Mouse (Mus musculus): ENCODE data around the gene Gnl3l. TPM values are rescaled to one million over a fixed set of nuclear protein-coding genes. Genes with fewer than 3 reads are reported as not detected.

Gene Gnl3l
- total and polyA plus RNA-seq, 3 experiments, result 44.3 to 61.9 (median 49.6) TPM

- Histone ChIP-seq H3K27ac (ENCODE audit: control insufficient read depth, low read depth, low read length) (no peak overlapping the region), H3K9me3 (replicated peaks; ENCODE audit: insufficient read depth, low read length) (no peaks in the 10 kb centered on the region), H3K9ac (ENCODE audit: control insufficient read depth, low read depth, low read length, poor library complexity, severe bottlenecking) (no peak overlapping the region), H3K4me1 (ENCODE audit: control insufficient read depth in 1 of 2, insufficient read depth in 2 of 2, low read length in 2 of 2) (peaks cover 0 to 8% of the 10 kb centered on the region in 2 experiments; a peak in 3 of 4 replicates), H3K4me3 (ENCODE audit: control insufficient read depth in 1 of 2, insufficient read depth in 1 of 2, low read depth in 2 of 2, low read length in 2 of 2) (no peak overlapping the region), H3K79me2 (ENCODE audit: control insufficient read depth, insufficient read depth, low read length, poor library complexity) (no peaks in the 10 kb centered on the region), H3K36me3 (ENCODE audit: control insufficient read depth in 1 of 2, insufficient read depth in 2 of 2, low read length in 2 of 2) (peaks cover 0 to 5% of the 10 kb centered on the region in 2 experiments; a peak in 2 of 4 replicates), H3K27me3 (ENCODE audit: control insufficient read depth in 1 of 2, insufficient read depth in 2 of 2, low read length in 2 of 2) (no peaks in the 10 kb centered on the region)
- TF ChIP-seq ELF1 (IDR thresholded peaks at IDR 0.05; ENCODE audit: low read depth, low read length) (peak; percentile 35; the same call in 1 of the 2 replicates), RCOR1 (IDR thresholded peaks at IDR 0.05; ENCODE audit: low read depth, low read length) (peak; percentile 28; the same call in 1 of the 2 replicates), MAFK (IDR thresholded peaks at IDR 0.05; ENCODE audit: borderline replicate concordance, low read depth, low read length) (no peak), TBP (IDR thresholded peaks at IDR 0.05; ENCODE audit: low read depth, low read length) (no peak), EP300 (IDR thresholded peaks at IDR 0.05; ENCODE audit: low read depth in 1 of 2, low read length in 2 of 2) (peak in 1 of 2 experiments; percentile 44; a peak in 1 of 4 replicates), MEF2A (IDR thresholded peaks at IDR 0.05; ENCODE audit: extremely low read depth, insufficient replicate concordance, low read depth, low read length, poor library complexity, severe bottlenecking) (no peak)
- DNase-seq (ENCODE audit: low read depth, low spot score), result peak; percentile 54
Measured at GRCm38 (mm10) chrX:151061615-151062299, 44.6 kb upstream of the Gnl3l start.

GRCm38 (mm10) chrX:151059346-151059745 lies 42.2 kb upstream of the Gnl3l start:
- no peak overlapping the region for H3K9ac ChIP-seq (ENCODE audit: control insufficient read depth, low read depth, low read length, poor library complexity, severe bottlenecking)
- H3K9me3 ChIP-seq (replicated peaks; ENCODE audit: insufficient read depth, low read length), result no peaks in the 10 kb centered on the region
- no peak overlapping the region for H3K4me3 ChIP-seq (ENCODE audit: control insufficient read depth in 1 of 2, insufficient read depth in 1 of 2, low read depth in 2 of 2, low read length in 2 of 2)
- H3K4me1 ChIP-seq (ENCODE audit: control insufficient read depth in 1 of 2, insufficient read depth in 2 of 2, low read length in 2 of 2), result no peaks in the 10 kb centered on the region; a peak in 1 of 4 replicates
- no peak overlapping the region for H3K27ac ChIP-seq (ENCODE audit: control insufficient read depth, low read depth, low read length)
- TF ChIP-seq MAX (IDR thresholded peaks at IDR 0.05; ENCODE audit: low read length) (no peak), MAFK (IDR thresholded peaks at IDR 0.05; ENCODE audit: borderline replicate concordance, low read depth, low read length) (no peak)
- H3K36me3 ChIP-seq (ENCODE audit: control insufficient read depth in 1 of 2, insufficient read depth in 2 of 2, low read length in 2 of 2), result no peaks in the 10 kb centered on the region
- H3K27me3 ChIP-seq (ENCODE audit: control insufficient read depth in 1 of 2, insufficient read depth in 2 of 2, low read length in 2 of 2), result no peaks in the 10 kb centered on the region
- no peak for DNase-seq (ENCODE audit: low read depth, low spot score)
- no peaks in the 10 kb centered on the region for H3K79me2 ChIP-seq (ENCODE audit: control insufficient read depth, insufficient read depth, low read length, poor library complexity)

GRCm38 (mm10) chrX:151055559-151055958 lies 38.4 kb upstream of the Gnl3l start:
- no peak for DNase-seq (ENCODE audit: low read depth, low spot score)
- Histone ChIP-seq H3K9me3 (replicated peaks; ENCODE audit: insufficient read depth, low read length) (no peaks in the 10 kb centered on the region), H3K27ac (ENCODE audit: control insufficient read depth, low read depth, low read length) (no peak overlapping the region), H3K4me1 (ENCODE audit: control insufficient read depth in 1 of 2, insufficient read depth in 2 of 2, low read length in 2 of 2) (no peaks in the 10 kb centered on the region), H3K27me3 (ENCODE audit: control insufficient read depth in 1 of 2, insufficient read depth in 2 of 2, low read length in 2 of 2) (no peaks in the 10 kb centered on the region), H3K79me2 (ENCODE audit: control insufficient read depth, insufficient read depth, low read length, poor library complexity) (no peaks in the 10 kb centered on the region), H3K4me3 (ENCODE audit: control insufficient read depth in 1 of 2, insufficient read depth in 1 of 2, low read depth in 2 of 2, low read length in 2 of 2) (no peak overlapping the region), H3K9ac (ENCODE audit: control insufficient read depth, low read depth, low read length, poor library complexity, severe bottlenecking) (no peak overlapping the region), H3K36me3 (ENCODE audit: control insufficient read depth in 1 of 2, insufficient read depth in 2 of 2, low read length in 2 of 2) (no peaks in the 10 kb centered on the region)
- TF ChIP-seq E2F4 (IDR thresholded peaks at IDR 0.05; ENCODE audit: borderline replicate concordance, low read depth, low read length), result no peak
- TF ChIP-seq MAFK (IDR thresholded peaks at IDR 0.05; ENCODE audit: borderline replicate concordance, low read depth, low read length), result no peak
- TF ChIP-seq EP300 (IDR thresholded peaks at IDR 0.05; ENCODE audit: low read depth in 1 of 2, low read length in 2 of 2), result no peak
- no peak for TF ChIP-seq ELF1 (IDR thresholded peaks at IDR 0.05; ENCODE audit: low read depth, low read length)
- no peak for TF ChIP-seq ETS1 (IDR thresholded peaks at IDR 0.05; ENCODE audit: low read depth, low read length)
- no peak for TF ChIP-seq CHD2 (IDR thresholded peaks at IDR 0.05; ENCODE audit: low read length)
- no peak for TF ChIP-seq JUND (IDR thresholded peaks at IDR 0.05; ENCODE audit: low read depth, low read length)
- TF ChIP-seq GATA1 (IDR thresholded peaks at IDR 0.05; ENCODE audit: low read depth, low read length), result no peak
- no peak for TF ChIP-seq MAX (IDR thresholded peaks at IDR 0.05; ENCODE audit: low read length)
- no peak for TF ChIP-seq SIN3A (IDR thresholded peaks at IDR 0.05; ENCODE audit: low read length)
- no peak for TF ChIP-seq POLR2AphosphoS5 (IDR thresholded peaks at IDR 0.05; ENCODE audit: borderline replicate concordance, low read depth, low read length)

Data from MEL (cell line).